Mouse (Mus musculus) stomach, postnatal 0 days (tissue): Measurements from ENCODE around the gene Brox. TPM values are rescaled to one million over a fixed set of nuclear protein-coding genes. Genes with fewer than 3 reads are reported as not detected.

Experiments used
- ATAC-seq: fragments of 200-750 bp; cut with Nextera tagmentation; 2 replicates; pipeline ENCODE4 v1.8.0; 2017; ENCODE audit not compliant: low FRiP score, low TSS enrichment
- DNase-seq: peaks from one replicate; pipeline ENCODE4 v3.0.0-alpha.2; 2016; ENCODE audit warnings: low spot score
- H3K27ac ChIP-seq: fragments of 300-500 bp; sonication (generic); replicated peaks from 2 replicates; pipeline ENCODE4 v1.5.1; 2014; ENCODE audit warnings: mild to moderate bottlenecking, control low read depth
- H3K27me3 ChIP-seq: fragments of 300-500 bp; sonication (generic); 2 replicates; pipeline ENCODE4 v1.6.1; 2014; ENCODE audit warnings: low read length; ENCODE audit not compliant: control insufficient read depth, insufficient read depth
- H3K36me3 ChIP-seq: fragments of 300-500 bp; sonication (generic); 2 replicates; pipeline ENCODE4 v1.6.1; 2014; ENCODE audit warnings: low read length, mixed read lengths; ENCODE audit not compliant: control insufficient read depth, insufficient read depth
- H3K4me1 ChIP-seq: fragments of 300-500 bp; sonication (generic); replicated peaks from 2 replicates; pipeline ENCODE4 v1.6.1; 2014; ENCODE audit warnings: antibody characterized with exemption; ENCODE audit not compliant: control insufficient read depth, insufficient read depth
- H3K4me2 ChIP-seq: fragments of 300-500 bp; sonication (generic); replicated peaks from 2 replicates; pipeline ENCODE4 v1.6.1; 2014; ENCODE audit warnings: low read depth, mild to moderate bottlenecking, control low read depth, moderate library complexity
- H3K4me3 ChIP-seq: fragments of 300-500 bp; sonication (generic); 2 replicates; pipeline ENCODE4 v1.5.1; 2014; ENCODE audit warnings: low read depth, low read length, control low read depth
- H3K9ac ChIP-seq: fragments of 300-500 bp; sonication (generic); 2 replicates; pipeline ENCODE4 v1.6.1; 2014; ENCODE audit warnings: mild to moderate bottlenecking, low read length, control low read depth, mixed read lengths
- H3K9me3 ChIP-seq: fragments of 300-500 bp; sonication (generic); 2 replicates; pipeline ENCODE4 v1.6.1; 2016; ENCODE audit warnings: low read length; ENCODE audit not compliant: control insufficient read depth
- CTCF ChIP-seq: IDR thresholded peaks from 2 replicates; pipeline ENCODE4 v1.5.1; 2016; ENCODE audit warnings: antibody characterized with exemption, low read depth, mild to moderate bottlenecking, moderate library complexity
- EP300 ChIP-seq: optimal IDR thresholded peaks from 2 replicates; pipeline ENCODE3; 2016; ENCODE audit warnings: antibody characterized with exemption
- WGBS: fragments of 180-500 bp; shearing (Covaris S2); extraction: QIAGEN DNeasy Blood & Tissue Kit; methylation state at CpG from one replicate; pipeline ENCODE4 v1.1.7; 2014; 5-methylcytosine and 5-hydroxymethylcytosine counted together
- polyA plus RNA-seq: library from polyadenylated mRNA; unstranded; fragments of >200 nt; fragmentation: Nextera tagmentation; extraction: Ambion mirVana; gene quantifications from 2 replicates; pipeline ENCODE4 v1.2.1, GENCODE M21; 2015

The Brox gene
- polyA plus RNA-seq, 1 experiment from 2014 or later: 27.6 TPM

DNA sequence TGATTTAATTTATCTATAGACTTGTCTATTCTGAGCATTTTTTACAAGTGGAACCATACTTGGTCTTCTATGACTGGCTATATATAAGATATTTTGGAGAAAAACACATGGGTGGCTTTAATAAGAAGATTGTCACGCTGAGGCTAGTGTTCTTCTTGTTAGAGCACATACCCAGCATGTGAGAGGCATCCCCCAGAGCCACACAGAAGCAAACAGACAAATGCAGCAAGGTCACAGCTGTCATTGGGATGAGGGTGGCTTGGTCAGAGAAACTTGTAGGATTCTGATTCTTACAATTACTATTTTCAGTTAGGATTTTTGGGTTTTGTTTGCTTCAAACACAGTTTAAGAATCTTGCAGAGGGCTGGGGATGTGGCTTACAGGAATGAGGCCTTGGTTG is 11.4 kb upstream of the Brox start:
- H3K4me3 ChIP-seq: no peak overlapping the region
- no peaks in the 10 kb centered on the region for H3K9me3 ChIP-seq
- DNase-seq: no peak
- H3K4me2 ChIP-seq: no peak overlapping the region
- TF ChIP-seq CTCF (no peak), EP300 (no peak)
- H3K27ac ChIP-seq: no peak overlapping the region
- no peak for ATAC-seq
- peaks cover 10% of the 10 kb centered on the region; the same call in 1 of the 2 replicates for H3K36me3 ChIP-seq
- no peak overlapping the region for H3K9ac ChIP-seq
- no peaks in the 10 kb centered on the region for H3K4me1 ChIP-seq
- H3K27me3 ChIP-seq: no peaks in the 10 kb centered on the region
- WGBS: 81% methylated on average over 1 of the region's 1 CpGs

DNA sequence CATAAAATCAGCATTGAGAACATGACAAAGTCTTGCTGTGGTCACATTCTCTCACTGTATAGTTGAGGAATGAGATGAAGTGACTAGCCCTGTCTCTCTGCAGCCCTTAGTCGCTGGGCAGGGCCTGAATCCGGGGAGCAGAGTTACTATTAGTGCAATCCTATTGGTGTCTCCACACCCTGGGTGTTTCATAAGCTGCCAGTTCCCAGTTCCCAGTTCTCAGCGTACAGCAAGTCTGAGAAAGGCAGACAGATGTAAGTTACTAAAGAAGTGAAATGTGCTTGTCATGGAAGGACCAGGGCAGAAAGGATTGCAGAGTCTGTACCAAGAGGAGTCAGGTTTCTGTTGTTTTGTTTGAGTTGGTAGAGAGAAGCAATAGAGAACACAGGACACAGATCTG is 10.5 kb upstream of the Brox start:
- Histone ChIP-seq H3K4me1 (no peaks in the 10 kb centered on the region), H3K4me2 (no peak overlapping the region), H3K9ac (no peak overlapping the region), H3K4me3 (no peak overlapping the region), H3K27me3 (no peaks in the 10 kb centered on the region), H3K9me3 (no peaks in the 10 kb centered on the region), H3K27ac (no peak overlapping the region), H3K36me3 (peaks cover 8% of the 10 kb centered on the region; the same call in 1 of the 2 replicates)
- DNase-seq (no peak), ATAC-seq (no peak)
- 74% methylated on average over 3 of the region's 3 CpGs for WGBS
- no peak for TF ChIP-seq CTCF

DNA sequence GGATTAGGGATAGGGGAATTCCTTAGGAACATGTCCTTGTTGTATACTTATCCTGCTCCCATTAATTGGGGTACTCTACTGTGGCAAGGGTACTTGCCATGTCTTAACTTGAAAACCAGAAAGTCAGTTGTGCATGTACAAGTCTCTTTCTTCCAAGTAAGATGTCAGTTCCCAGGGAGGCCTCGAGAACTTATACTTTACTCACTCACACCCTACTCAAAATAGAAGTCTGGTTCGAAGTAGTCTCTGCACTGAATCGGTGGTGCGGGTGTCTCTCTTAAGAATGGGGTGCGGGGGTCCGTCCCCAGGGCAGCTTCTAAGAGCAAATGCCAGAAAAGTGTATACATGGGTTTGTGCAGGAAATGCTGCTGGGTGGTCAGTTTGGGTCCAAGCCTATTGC is 2.1 kb upstream of the Brox start:
- ATAC-seq (no peak), DNase-seq (peak; percentile 94)
- no peak overlapping the region for H3K9ac ChIP-seq
- H3K4me3 ChIP-seq: no peak overlapping the region
- 84% methylated on average over 6 of the region's 6 CpGs for WGBS
- no peaks in the 10 kb centered on the region for H3K9me3 ChIP-seq
- no peaks in the 10 kb centered on the region for H3K36me3 ChIP-seq
- no peak overlapping the region for H3K27ac ChIP-seq
- no peak overlapping the region for H3K4me2 ChIP-seq
- no peak for TF ChIP-seq EP300
- no peak for TF ChIP-seq CTCF
- no peaks in the 10 kb centered on the region for H3K4me1 ChIP-seq
- H3K27me3 ChIP-seq: no peaks in the 10 kb centered on the region

DNA sequence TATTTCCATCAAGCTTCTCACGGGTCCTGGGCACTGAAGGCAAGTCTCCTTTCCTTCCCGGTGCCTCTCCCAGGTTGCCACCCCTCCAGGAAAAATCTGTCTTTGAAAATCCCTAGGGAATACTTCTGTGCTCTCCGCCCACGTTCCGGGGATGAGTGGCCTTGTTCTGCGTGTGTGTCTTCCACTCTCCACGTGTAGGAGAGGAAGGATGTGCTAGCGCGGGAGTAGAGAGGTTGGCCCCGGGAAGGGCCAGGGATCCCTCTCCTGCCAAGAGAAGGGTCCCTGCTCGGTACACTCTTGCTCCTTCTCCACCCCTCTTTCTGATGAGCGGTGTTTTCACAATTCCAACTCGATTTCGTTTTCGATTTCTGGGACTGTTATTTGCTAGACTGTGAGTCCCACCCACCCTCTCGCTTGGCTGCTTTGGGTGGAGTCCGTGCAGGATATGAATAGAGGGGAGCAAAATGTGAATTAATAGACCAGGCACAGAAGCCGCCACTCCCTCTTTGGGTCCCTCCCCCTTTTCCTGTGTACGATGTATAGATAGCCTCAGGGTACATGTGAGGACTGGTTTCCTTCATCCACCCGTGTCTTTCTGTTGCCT is 919 bp upstream of the Brox start:
- TF ChIP-seq CTCF (no peak), EP300 (no peak)
- ATAC-seq: no peak
- peak overlapping the region; percentile 59 for H3K4me2 ChIP-seq
- DNase-seq: peak; percentile 42
- no peaks in the 10 kb centered on the region for H3K27me3 ChIP-seq
- under 1% methylated on average over 20 of the region's 20 CpGs for WGBS
- H3K9me3 ChIP-seq: no peaks in the 10 kb centered on the region
- peaks cover 3% of the 10 kb centered on the region; the same call in 1 of the 2 replicates for H3K36me3 ChIP-seq
- H3K4me1 ChIP-seq: no peaks in the 10 kb centered on the region
- peak overlapping the region; percentile 54 for H3K4me3 ChIP-seq
- H3K27ac ChIP-seq: peak overlapping the region; percentile 30; the same call in 1 of the 2 replicates
- peak overlapping the region; percentile 43 for H3K9ac ChIP-seq

DNA sequence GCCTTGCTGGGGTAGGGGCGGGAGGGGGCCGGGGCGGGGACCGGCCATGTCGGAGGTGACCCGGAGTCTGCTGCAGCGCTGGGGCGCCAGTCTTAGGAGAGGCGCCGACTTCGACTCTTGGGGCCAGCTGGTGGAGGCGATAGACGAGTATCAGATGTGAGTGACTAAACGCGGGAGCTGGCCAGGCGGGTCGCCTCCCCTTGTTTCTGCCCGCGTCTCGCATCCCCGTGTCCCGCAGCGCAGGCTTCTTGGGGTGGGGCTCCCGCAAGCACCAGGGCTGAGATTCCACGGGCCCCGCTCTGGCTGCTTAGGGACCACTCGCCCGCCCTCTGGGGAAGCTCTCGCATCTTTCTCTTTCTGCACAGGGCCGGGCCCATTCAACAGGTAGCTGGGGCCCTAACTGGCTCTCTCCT is 410 bp upstream of the Brox start:
- no peaks in the 10 kb centered on the region for H3K4me1 ChIP-seq

DNA sequence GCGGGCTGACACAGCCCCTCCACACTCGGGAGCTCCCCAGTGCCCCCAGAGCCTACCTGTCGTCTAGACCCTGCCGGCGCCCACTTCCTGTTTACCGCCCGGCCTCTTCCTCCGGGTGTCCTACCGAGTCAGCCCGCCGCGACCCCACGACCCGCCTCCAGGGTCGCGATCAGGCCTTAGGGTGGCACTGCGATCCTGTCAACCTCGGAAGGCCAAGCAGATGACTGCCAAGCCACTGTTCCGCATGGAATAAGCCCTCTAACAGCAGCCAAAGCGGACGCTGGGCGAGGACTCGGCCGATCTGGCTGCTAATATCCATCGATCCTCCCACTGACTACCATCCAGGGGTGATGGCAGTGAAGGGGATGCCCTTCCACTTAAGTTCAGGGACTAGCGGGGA is 604 bp downstream of the Brox start, which contains the start of gene Aida:
Aida (plus strand) TSS at position 126 of the 400 bp plus-strand sequence.
- no peak for DNase-seq
- H3K27me3 ChIP-seq: no peaks in the 10 kb centered on the region
- TF ChIP-seq EP300 (no peak), CTCF (no peak)
- WGBS: under 1% methylated on average over 26 of the region's 26 CpGs
- peak within 1 kb of the TSS; percentile 63 for H3K9ac ChIP-seq
- peak within 1 kb of the TSS; percentile 54 for H3K4me3 ChIP-seq
- H3K36me3 ChIP-seq: peaks cover 3% of the 10 kb centered on the region; the same call in 1 of the 2 replicates
- peak within 1 kb of the TSS; percentile 59 for H3K27ac ChIP-seq
- ATAC-seq: peak; percentile 4; the same call in 1 of the 2 replicates
- no peaks in the 10 kb centered on the region for H3K9me3 ChIP-seq
- H3K4me2 ChIP-seq: peak within 1 kb of the TSS; percentile 59
- H3K4me1 ChIP-seq: no peaks in the 10 kb centered on the region

More for the DNA sequence above, 410 bp upstream of the Brox start:
- peak overlapping the region; percentile 54 for H3K4me3 ChIP-seq
- no peaks in the 10 kb centered on the region for H3K9me3 ChIP-seq
- TF ChIP-seq EP300: no peak
- ATAC-seq (peak; percentile 24), DNase-seq (peak; percentile 62)
- H3K27ac ChIP-seq: peak overlapping the region; percentile 30
- H3K9ac ChIP-seq: peak overlapping the region; percentile 43
- under 1% methylated on average over 30 of the region's 30 CpGs for WGBS
- H3K27me3 ChIP-seq: no peaks in the 10 kb centered on the region
- H3K36me3 ChIP-seq: peaks cover 3% of the 10 kb centered on the region; the same call in 1 of the 2 replicates
- peak overlapping the region; percentile 59 for H3K4me2 ChIP-seq
